Mouse (Mus musculus) erythroblast, embryonic 14.5 days (primary cell): ENCODE results near the gene Vsig10.

ENCODE experiments used
- GATA1 ChIP-seq: IDR thresholded peaks from 2 replicates; pipeline ENCODE4 v1.6.1; 2012; ENCODE audit warnings: low read length, inconsistent platforms, mixed read lengths
- TAL1 ChIP-seq: IDR thresholded peaks from 3 replicates; pipeline ENCODE4 v1.6.1; 2012; ENCODE audit warnings: low read length, inconsistent platforms, mixed read lengths

DNA sequence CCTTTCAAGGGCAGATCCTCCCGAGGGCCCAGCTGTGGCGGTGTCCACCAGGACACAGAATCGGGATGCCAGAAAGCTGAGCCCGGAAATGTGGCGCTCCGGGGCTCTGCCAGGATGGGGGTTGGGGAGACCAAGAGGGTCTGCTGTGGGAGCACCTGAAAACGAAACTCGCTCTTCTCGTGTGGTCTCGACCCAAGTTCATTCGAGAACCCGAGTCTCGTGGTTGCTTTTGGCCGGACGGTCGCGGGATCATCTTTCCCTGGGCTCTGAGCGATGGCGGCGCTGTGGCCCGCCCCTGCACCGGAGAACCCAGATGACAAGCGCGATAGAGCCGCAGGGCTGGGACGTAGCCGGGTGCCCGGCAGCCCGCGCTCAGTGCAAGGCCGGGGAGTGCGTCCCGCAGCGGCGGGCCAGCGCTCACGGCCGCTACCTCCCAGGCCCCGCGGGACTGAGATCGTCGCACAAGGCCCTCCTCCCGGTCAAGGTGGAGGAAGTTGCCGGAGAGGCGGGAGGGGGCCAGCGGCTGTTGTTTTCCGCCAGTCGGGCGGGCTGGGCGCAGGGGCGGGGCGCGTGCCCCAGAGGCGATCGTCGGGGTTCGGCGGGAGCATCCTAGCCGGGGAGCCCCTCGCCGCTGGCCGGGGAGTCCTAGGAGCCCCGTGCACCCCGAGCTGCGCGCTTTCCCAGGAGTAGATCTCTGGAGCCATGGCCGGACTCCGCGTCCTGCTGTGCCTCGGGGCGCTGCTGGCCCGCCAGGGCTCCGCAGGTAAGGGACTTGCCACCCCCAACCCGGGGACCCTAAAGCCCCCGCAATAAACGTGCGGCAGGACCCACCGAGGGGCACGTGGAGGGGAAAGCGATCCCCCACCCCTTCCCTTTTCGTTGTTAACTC is at the start of gene Vsig10:
- TF ChIP-seq TAL1 (no peak), GATA1 (no peak)
